Mouse (Mus musculus): ENCODE measurements around the gene Fbrsl1. TPM values are rescaled to one million over a fixed set of nuclear protein-coding genes. Genes with fewer than 3 reads are reported as not detected.

Fbrsl1 gene
- polyA plus RNA-seq, 1 experiment from 2014 or later: 15.5 TPM

DNA sequence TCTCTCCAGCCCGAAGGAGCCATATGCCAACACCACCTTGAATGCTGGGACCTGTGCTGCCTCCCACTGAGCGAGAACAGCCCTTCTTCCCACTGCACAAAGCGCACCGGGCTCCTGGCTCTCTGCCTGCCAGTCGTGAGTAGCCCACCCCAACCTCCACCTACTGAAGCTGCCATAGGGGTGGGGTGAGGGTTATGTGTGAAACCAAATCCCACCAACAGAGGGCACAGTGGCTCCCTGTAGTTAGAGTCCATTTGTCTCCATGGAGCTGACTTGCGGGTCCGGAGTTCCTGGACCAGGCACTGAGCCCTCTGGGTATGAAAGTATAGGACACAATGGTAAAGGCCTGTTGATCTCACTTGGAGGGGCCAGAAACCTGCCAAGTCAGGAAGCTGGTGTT is 93.6 kb downstream of the Fbrsl1 start:
- H3K9ac ChIP-seq: no peak overlapping the region
- no peak overlapping the region for H3K4me3 ChIP-seq
- H3K9me3 ChIP-seq: no peaks in the 10 kb centered on the region
- H3K27me3 ChIP-seq: peaks cover 19% of the 10 kb centered on the region
- 10% methylated on average over 7 of the region's 7 CpGs for WGBS
- H3K27ac ChIP-seq: no peak overlapping the region
- H3K4me2 ChIP-seq: peak overlapping the region; percentile 24; the same call in 1 of the 2 replicates
- H3K4me1 ChIP-seq: peaks cover 7% of the 10 kb centered on the region; the same call in 1 of the 2 replicates
- no peaks in the 10 kb centered on the region for H3K36me3 ChIP-seq
- no peak for ATAC-seq (ENCODE audit: insufficient number of reproducible peaks, insufficient read depth, low FRiP score, low TSS enrichment, low read depth)

DNA sequence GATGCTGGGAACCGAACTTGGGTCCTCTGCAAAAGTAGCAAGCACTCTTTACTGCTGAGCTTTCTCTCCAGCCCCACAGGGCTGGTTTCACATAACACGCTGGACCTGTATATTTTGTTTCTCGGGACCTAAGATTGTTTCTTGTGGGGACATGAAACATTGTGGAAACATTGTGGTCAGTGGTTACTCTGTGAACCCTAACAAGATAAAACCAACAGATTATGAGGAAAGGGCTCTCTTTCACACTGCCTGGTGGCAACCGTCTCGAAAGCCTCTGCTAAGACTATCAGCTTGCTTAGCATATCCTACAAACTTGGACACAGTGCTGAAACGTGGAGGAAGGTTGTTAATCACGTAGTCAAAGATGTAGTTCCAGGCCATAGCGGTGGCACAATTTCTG is 101.3 kb downstream of the Fbrsl1 start:
- no peaks in the 10 kb centered on the region for H3K36me3 ChIP-seq
- 80% methylated on average over 8 of the region's 8 CpGs for WGBS

DNA sequence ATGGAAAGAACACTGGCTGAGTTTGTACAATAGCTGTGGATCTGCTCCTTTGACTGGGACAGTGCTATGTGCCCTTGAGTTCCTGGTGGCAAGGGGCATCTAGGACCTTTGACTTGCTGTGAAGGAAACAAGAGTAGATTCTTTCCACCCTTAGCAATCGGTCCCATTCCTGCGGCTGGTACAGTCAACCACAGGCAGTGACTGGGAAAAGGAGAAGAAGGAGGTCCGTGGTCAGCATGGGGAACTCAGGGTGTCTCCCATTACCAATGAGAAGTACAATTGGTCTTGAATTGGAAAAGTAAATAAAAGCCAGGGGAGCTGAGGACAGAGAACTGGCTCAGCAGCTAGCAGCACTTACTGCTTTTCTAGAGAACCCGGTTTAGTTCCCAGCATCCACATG is 102.8 kb downstream of the Fbrsl1 start:
- H3K4me3 ChIP-seq: no peak overlapping the region
- H3K4me2 ChIP-seq: no peak overlapping the region
- H3K9ac ChIP-seq: no peak overlapping the region
- no peaks in the 10 kb centered on the region for H3K9me3 ChIP-seq
- H3K27ac ChIP-seq: no peak overlapping the region
- H3K4me1 ChIP-seq: peaks cover 23% of the 10 kb centered on the region
- 72% methylated on average over 4 of the region's 4 CpGs for WGBS
- no peak for ATAC-seq (ENCODE audit: insufficient number of reproducible peaks, insufficient read depth, low FRiP score, low TSS enrichment, low read depth)
- H3K36me3 ChIP-seq: no peaks in the 10 kb centered on the region
- H3K27me3 ChIP-seq: peaks cover 38% of the 10 kb centered on the region

More for the DNA sequence above, 101.3 kb downstream of the Fbrsl1 start:
- Histone ChIP-seq H3K9ac (no peak overlapping the region), H3K27me3 (peaks cover 25% of the 10 kb centered on the region), H3K27ac (no peak overlapping the region), H3K9me3 (no peaks in the 10 kb centered on the region), H3K4me1 (peaks cover 23% of the 10 kb centered on the region), H3K4me2 (no peak overlapping the region), H3K4me3 (no peak overlapping the region)
- no peak for ATAC-seq (ENCODE audit: insufficient number of reproducible peaks, insufficient read depth, low FRiP score, low TSS enrichment, low read depth)

GRCm38 (mm10) chr5:110344524-110344923 is 103.8 kb downstream of the Fbrsl1 start, which contains the start of gene Lrcol1:
Gene Lrcol1, plus strand, starts transcription at chr5:110344730.
- H3K4me2 ChIP-seq: peak within 1 kb of the TSS; percentile 99; the same call in 1 of the 2 replicates
- H3K9ac ChIP-seq: no peak within 1 kb of the TSS
- H3K4me3 ChIP-seq: no peak within 1 kb of the TSS
- no peaks in the 10 kb centered on the region for H3K36me3 ChIP-seq
- 60% methylated on average over 4 of the region's 4 CpGs for WGBS
- peaks cover 27% of the 10 kb centered on the region for H3K4me1 ChIP-seq
- no peak within 1 kb of the TSS for H3K27ac ChIP-seq
- H3K27me3 ChIP-seq: peaks cover 38% of the 10 kb centered on the region
- no peaks in the 10 kb centered on the region for H3K9me3 ChIP-seq
- no peak for ATAC-seq (ENCODE audit: insufficient number of reproducible peaks, insufficient read depth, low FRiP score, low TSS enrichment, low read depth)

DNA sequence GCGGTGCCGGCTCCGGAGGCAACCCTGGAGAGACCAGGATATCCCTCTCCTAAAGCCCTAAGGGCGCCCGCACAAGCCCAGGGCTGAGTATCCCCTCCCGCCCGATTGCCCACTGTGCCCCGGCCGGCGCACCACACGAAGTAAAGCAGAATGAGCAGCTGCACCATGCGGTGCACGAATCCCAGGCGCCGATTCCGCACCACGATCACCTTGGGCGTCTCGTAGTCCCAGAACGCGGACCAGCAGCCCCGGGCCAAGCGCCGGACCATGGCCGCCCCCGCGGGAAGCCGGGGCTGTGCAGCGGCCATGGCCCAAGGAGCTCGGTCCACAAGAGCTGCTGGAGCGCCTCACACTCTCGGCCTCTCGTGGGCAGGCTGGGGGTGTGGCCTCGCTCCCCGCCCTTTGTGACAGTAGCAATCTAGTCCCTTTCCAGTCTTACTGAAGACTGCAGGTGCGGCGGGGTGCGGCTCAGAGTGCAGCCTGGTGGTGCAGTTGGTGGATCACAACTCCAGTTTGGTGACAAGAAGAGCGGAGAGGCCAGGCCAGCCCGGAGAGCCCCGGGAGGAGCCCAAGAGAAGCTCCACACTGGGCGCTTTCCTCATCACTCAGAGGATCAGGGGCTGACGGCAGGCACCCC is 105.5 kb downstream of the Fbrsl1 start, which contains the start of gene P2rx2:
P2rx2 (minus strand) TSS at position 565 of the 637 bp plus-strand sequence.
- Histone ChIP-seq H3K27me3 (peaks cover 38% of the 10 kb centered on the region), H3K9ac (peak within 1 kb of the TSS; percentile 71), H3K4me3 (peak within 1 kb of the TSS; percentile 54), H3K9me3 (no peaks in the 10 kb centered on the region), H3K4me1 (peaks cover 41% of the 10 kb centered on the region), H3K27ac (no peak within 1 kb of the TSS), H3K36me3 (peaks cover 7% of the 10 kb centered on the region; the same call in 1 of the 2 replicates), H3K4me2 (peak within 1 kb of the TSS; percentile 99)
- 0 out of 2 replicates have a peak, but pooled peaks have one; percentile 35 for ATAC-seq (ENCODE audit: insufficient number of reproducible peaks, insufficient read depth, low FRiP score, low TSS enrichment, low read depth)
- 2% methylated on average over 43 of the region's 43 CpGs for WGBS

DNA sequence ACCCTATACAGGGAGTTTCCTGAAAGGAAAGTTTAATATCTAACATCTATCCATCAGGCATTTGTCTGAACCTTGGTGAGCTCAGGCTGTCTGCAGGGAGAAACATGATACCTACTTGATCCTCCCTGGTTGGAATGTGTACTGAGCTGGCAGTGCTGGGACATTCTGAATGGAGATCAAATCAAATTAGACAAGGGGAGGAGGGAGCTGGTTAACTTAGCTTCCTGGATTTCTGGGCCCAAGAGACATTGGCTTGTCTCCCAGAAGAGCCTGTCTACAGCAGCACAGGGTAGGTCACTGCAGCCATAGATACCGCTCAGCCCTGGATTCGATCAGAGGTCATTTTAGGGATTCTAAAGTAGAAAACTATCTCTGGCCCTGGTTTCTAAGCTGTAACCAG is 109.5 kb downstream of the Fbrsl1 start:
- Histone ChIP-seq H3K9me3 (no peaks in the 10 kb centered on the region), H3K4me1 (peaks cover 34% of the 10 kb centered on the region), H3K27me3 (peaks cover 30% of the 10 kb centered on the region), H3K36me3 (peaks cover 47% of the 10 kb centered on the region), H3K4me2 (no peak overlapping the region), H3K4me3 (no peak overlapping the region), H3K27ac (peak overlapping the region; percentile 28; the same call in 1 of the 2 replicates), H3K9ac (no peak overlapping the region)
- ATAC-seq (ENCODE audit: insufficient number of reproducible peaks, insufficient read depth, low FRiP score, low TSS enrichment, low read depth): peak; percentile 54; the same call in 1 of the 2 replicates
- WGBS: 61% methylated on average over 2 of the region's 2 CpGs

- ATAC-seq (ENCODE audit: insufficient number of reproducible peaks, insufficient read depth, low FRiP score, low TSS enrichment, low read depth): no peak
- Histone ChIP-seq H3K9ac (no peak overlapping the region), H3K4me2 (no peak overlapping the region), H3K27ac (no peak overlapping the region), H3K4me3 (no peak overlapping the region), H3K9me3 (no peaks in the 10 kb centered on the region), H3K4me1 (no peaks in the 10 kb centered on the region), H3K27me3 (no peaks in the 10 kb centered on the region), H3K36me3 (peaks cover 84% of the 10 kb centered on the region)
- WGBS: 93% methylated on average over 3 of the region's 3 CpGs
Measured at GRCm38 (mm10) chr5:110330508-110330907, 117.8 kb downstream of the Fbrsl1 start.

GRCm38 (mm10) chr5:110313127-110313526 is 135.2 kb downstream of the Fbrsl1 start:
- no peak overlapping the region for H3K27ac ChIP-seq
- ATAC-seq (ENCODE audit: insufficient number of reproducible peaks, insufficient read depth, low FRiP score, low TSS enrichment, low read depth): no peak
- no peaks in the 10 kb centered on the region for H3K4me1 ChIP-seq
- 97% methylated on average over 3 of the region's 3 CpGs for WGBS
- H3K27me3 ChIP-seq: no peaks in the 10 kb centered on the region
- H3K36me3 ChIP-seq: peaks cover 73% of the 10 kb centered on the region
- H3K4me2 ChIP-seq: no peak overlapping the region
- no peak overlapping the region for H3K9ac ChIP-seq
- no peak overlapping the region for H3K4me3 ChIP-seq
- no peaks in the 10 kb centered on the region for H3K9me3 ChIP-seq

Other genes starting within 250 kb of the Fbrsl1 start
- gene Ankle2, start 217.5 kb downstream of the Fbrsl1 start, polyA plus RNA-seq (2015; fragmentation: Nextera tagmentation; extraction: Ambion mirVana): 29.4 and 30.0 TPM in 2 replicates
- 65.6 and 67.2 TPM in 2 replicates for gene Pgam5, start 178.6 kb downstream of the Fbrsl1 start, polyA plus RNA-seq (2015; fragmentation: Nextera tagmentation; extraction: Ambion mirVana)
- gene Pxmp2, start 162.3 kb downstream of the Fbrsl1 start, polyA plus RNA-seq (2015; fragmentation: Nextera tagmentation; extraction: Ambion mirVana): 8.1 and 11.0 TPM in 2 replicates
- gene Pole, start 162.2 kb downstream of the Fbrsl1 start, polyA plus RNA-seq (2015; fragmentation: Nextera tagmentation; extraction: Ambion mirVana): 32.6 and 35.5 TPM in 2 replicates
- gene P2rx2, start 105.3 kb downstream of the Fbrsl1 start, polyA plus RNA-seq (2015; fragmentation: Nextera tagmentation; extraction: Ambion mirVana): 2.6 and 3.1 TPM in 2 replicates
- gene Lrcol1, start 103.8 kb downstream of the Fbrsl1 start, polyA plus RNA-seq (2015; fragmentation: Nextera tagmentation; extraction: Ambion mirVana): not detected in 2 replicates
- 0.73 and 1.0 TPM in 2 replicates for gene Galnt9, start 95.9 kb upstream of the Fbrsl1 start, polyA plus RNA-seq (2015; fragmentation: Nextera tagmentation; extraction: Ambion mirVana)
- gene Noc4l, start 204.9 kb upstream of the Fbrsl1 start, polyA plus RNA-seq (2015; fragmentation: Nextera tagmentation; extraction: Ambion mirVana): 44.9 and 58.3 TPM in 2 replicates
- 27.1 and 32.0 TPM in 2 replicates for gene Ddx51, start 204.9 kb upstream of the Fbrsl1 start, polyA plus RNA-seq (2015; fragmentation: Nextera tagmentation; extraction: Ambion mirVana)